Mouse (Mus musculus) ES-E14 (cell line): ENCODE results near the gene Fkbp14. TPM values are rescaled to one million over a fixed set of nuclear protein-coding genes. Genes with fewer than 3 reads are reported as not detected.

Experiments
- DNase-seq: peaks from one replicate; pipeline ENCODE4 v3.0.0-alpha.2; 2013; ENCODE audit warnings: low read depth, low spot score
- H3K27ac ChIP-seq: 2 replicates; pipeline ENCODE4 v1.5.1; 2012; ENCODE audit warnings: low read depth, mild to moderate bottlenecking, low read length, moderate library complexity, mixed read lengths; ENCODE audit not compliant: poor library complexity, insufficient read depth, severe bottlenecking
- H3K36me3 ChIP-seq: 2 replicates; pipeline ENCODE4 v1.6.1; 2012; ENCODE audit warnings: mild to moderate bottlenecking, low read length, moderate library complexity, mixed read lengths; ENCODE audit not compliant: control insufficient read depth, poor library complexity, insufficient read depth, severe bottlenecking
- H3K4me1 ChIP-seq, 2 experiments: fragments of 150-350 bp in 1 of 2; sonication (generic) in 1 of 2; 2 replicates each; pipeline ENCODE4 v1.6.1; 2012; ENCODE audit warnings: low read length in 2 of 2, mild to moderate bottlenecking in 1 of 2, mixed read lengths in 1 of 2; ENCODE audit not compliant: control insufficient read depth in 2 of 2, insufficient read depth in 2 of 2, poor library complexity in 1 of 2
- H3K4me3 ChIP-seq, 2 experiments: fragments of 150-350 bp in 1 of 2; sonication (generic) in 1 of 2; 2 replicates each; pipeline ENCODE4 v1.5.1; 2012; ENCODE audit warnings: low read length in 2 of 2, low read depth in 1 of 2, mild to moderate bottlenecking in 1 of 2, mixed read lengths in 1 of 2; ENCODE audit not compliant: insufficient read depth in 1 of 2, poor library complexity in 1 of 2, severe bottlenecking in 1 of 2
- H3K9ac ChIP-seq: 2 replicates; pipeline ENCODE4 v1.6.1; 2012; ENCODE audit warnings: low read depth, mild to moderate bottlenecking, low read length, mixed read lengths; ENCODE audit not compliant: poor library complexity, insufficient read depth, severe bottlenecking
- H3K9me3 ChIP-seq: fragments of 150-350 bp; sonication (generic); 2 replicates; pipeline ENCODE4 v1.6.1; 2012; ENCODE audit warnings: low read depth, mild to moderate bottlenecking, low read length; ENCODE audit not compliant: control insufficient read depth, insufficient read depth
- CHD2 ChIP-seq: IDR thresholded peaks from 2 replicates; pipeline ENCODE4 v1.6.1; 2014; ENCODE audit warnings: mild to moderate bottlenecking, low read depth, low read length, inconsistent platforms
- HCFC1 ChIP-seq: IDR thresholded peaks from 2 replicates; pipeline ENCODE4 v1.6.1; 2012; ENCODE audit warnings: low read length, inconsistent platforms, borderline replicate concordance; ENCODE audit not compliant: insufficient read depth
- MAFK ChIP-seq: IDR thresholded peaks from 2 replicates; pipeline ENCODE4 v1.6.1; 2014; ENCODE audit warnings: mild to moderate bottlenecking, low read depth, low read length, inconsistent platforms; ENCODE audit not compliant: insufficient read depth
- ZC3H11A ChIP-seq: IDR thresholded peaks from 2 replicates; pipeline ENCODE4 v1.6.1; 2012; ENCODE audit warnings: low read depth, mild to moderate bottlenecking, inconsistent platforms, low read length, borderline replicate concordance
- ZNF384 ChIP-seq: IDR thresholded peaks from 2 replicates; pipeline ENCODE4 v1.6.1; 2012; ENCODE audit warnings: low read depth, low read length, inconsistent platforms
- in situ Hi-C, 2 experiments: fragments of 600-800 bp; cut with MboI; formaldehyde crosslinking; loops; one replicate each; pipeline ENCODE4 v1.15.1; 2025; ENCODE audit warnings: low sequenced_read_pairs in 2 of 2, inconsistent platforms in 1 of 2; ENCODE audit not compliant: unreplicated experiment in 2 of 2
- total RNA-seq: library from RNA; depleted of rRNA; stranded (reverse); fragments of 300-350 nt; gene quantifications from 2 replicates; pipeline ENCODE4 v1.2.3, GENCODE M21; 2012; rRNA removed

The Fkbp14 gene
- 7.5 and 7.6 TPM in 2 replicates for total RNA-seq

DNA sequence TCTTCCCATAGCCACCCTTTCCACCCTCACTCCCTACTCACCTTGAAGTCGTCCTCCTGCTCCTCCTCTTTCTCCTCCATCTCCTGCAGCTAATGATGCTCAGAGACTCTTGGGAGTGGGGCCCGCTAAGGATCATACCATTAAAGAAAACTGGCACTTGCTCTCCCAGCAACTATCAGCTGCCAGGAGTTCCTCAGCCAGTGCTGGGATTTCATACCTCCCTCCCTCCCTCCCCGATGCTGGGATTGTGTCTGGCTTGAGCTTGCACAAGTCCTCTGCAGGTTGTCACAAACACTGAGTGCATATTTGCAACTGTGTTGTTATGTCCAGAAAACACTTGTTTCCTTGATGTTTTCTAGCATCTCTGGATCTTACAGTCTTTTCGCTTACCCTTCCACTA lies at the start of gene Fkbp14:
Fkbp14 (minus strand) TSS at position 101 of the 400 bp plus-strand sequence.
- Histone ChIP-seq H3K4me3 (no peak within 1 kb of the TSS), H3K36me3 (no peaks in the 10 kb centered on the region), H3K9ac (no peak within 1 kb of the TSS), H3K27ac (no peak within 1 kb of the TSS), H3K9me3 (no peaks in the 10 kb centered on the region), H3K4me1 (no peaks in the 10 kb centered on the region; a peak in 2 of 4 replicates)
- TF ChIP-seq ZC3H11A: no peak
- TF ChIP-seq ZNF384: no peak
- in situ Hi-C loops: no loop called here
- no peak for DNase-seq

DNA sequence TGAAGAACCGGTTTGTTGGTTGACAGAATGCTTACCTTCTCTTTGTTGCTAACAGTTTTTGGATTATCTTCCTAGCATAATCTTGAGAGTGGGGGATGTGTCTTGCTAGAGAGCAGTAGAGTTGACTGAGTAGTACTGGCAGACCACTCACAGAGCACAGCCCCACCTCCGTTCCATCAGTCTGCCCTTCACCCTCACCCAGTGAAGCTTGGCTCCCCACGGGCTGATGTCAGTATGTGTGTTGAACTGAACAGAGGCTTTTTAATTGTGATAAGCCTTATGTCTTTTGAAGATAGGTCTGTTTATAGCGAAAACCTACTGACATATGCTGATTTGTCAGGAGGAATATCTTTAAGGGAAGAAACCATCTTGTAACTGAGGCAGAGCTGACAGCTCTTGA lies 46.1 kb upstream of the Fkbp14 start:
- no peak overlapping the region for H3K4me3 ChIP-seq
- H3K36me3 ChIP-seq: no peaks in the 10 kb centered on the region; the same call in 1 of the 2 replicates
- no peak for DNase-seq
- no peak overlapping the region for H3K9ac ChIP-seq
- in situ Hi-C loops: no loop called here
- H3K27ac ChIP-seq: no peak overlapping the region
- H3K4me1 ChIP-seq: no peaks in the 10 kb centered on the region
- TF ChIP-seq MAFK (no peak), ZNF384 (no peak), CHD2 (no peak), HCFC1 (no peak), ZC3H11A (no peak)
- H3K9me3 ChIP-seq: no peaks in the 10 kb centered on the region

DNA sequence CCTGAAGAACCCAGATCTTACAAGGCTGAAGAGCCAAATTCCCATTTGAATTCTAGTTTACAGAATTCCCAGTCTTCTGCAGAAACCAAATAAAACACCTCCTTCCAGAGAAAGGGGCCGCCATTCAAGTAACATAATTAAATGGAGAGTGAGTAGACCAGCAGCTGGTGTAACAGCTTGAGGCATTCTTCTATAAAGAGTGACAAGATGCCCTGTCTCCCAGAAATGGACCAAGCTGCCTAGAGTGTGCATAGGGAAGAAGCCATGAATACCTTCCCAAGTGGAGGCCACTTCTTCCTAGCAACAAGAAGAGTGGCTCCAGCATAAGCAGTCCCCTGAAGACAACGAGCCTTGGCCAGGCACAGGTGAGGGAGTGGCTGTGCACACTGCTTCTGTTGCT lies 44.8 kb upstream of the Fkbp14 start:
- in situ Hi-C loops: no loop called here
- Histone ChIP-seq H3K4me3 (no peak overlapping the region), H3K4me1 (no peaks in the 10 kb centered on the region), H3K27ac (no peak overlapping the region), H3K9me3 (no peaks in the 10 kb centered on the region), H3K9ac (no peak overlapping the region), H3K36me3 (no peaks in the 10 kb centered on the region; the same call in 1 of the 2 replicates)
- no peak for DNase-seq
- no peak for TF ChIP-seq HCFC1
- TF ChIP-seq MAFK: no peak
- TF ChIP-seq ZNF384: no peak
- TF ChIP-seq CHD2: no peak
- TF ChIP-seq ZC3H11A: no peak

DNA sequence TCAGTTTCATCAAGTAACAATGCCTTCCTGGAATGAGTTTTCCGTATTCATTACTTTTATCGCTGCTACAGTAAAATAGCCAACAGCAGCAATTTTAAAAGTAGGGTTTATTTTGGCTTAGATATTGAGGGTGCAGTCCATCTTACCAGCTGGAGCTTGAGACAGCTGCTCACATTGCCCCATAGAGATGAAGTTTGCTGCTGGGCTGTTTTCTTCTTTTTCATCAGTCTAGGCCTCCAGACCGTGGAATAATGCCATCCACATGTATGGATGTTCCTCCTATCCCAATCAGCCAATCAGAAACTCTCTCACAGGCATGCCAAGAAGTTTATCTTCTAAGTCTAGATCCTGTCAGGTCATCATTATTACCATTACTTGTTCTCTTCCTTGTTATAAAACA lies 42.8 kb upstream of the Fkbp14 start:
- in situ Hi-C loops: no loop called here
- Histone ChIP-seq H3K9me3 (no peaks in the 10 kb centered on the region), H3K4me3 (no peak overlapping the region), H3K36me3 (no peaks in the 10 kb centered on the region; the same call in 1 of the 2 replicates), H3K9ac (no peak overlapping the region), H3K4me1 (no peaks in the 10 kb centered on the region), H3K27ac (no peak overlapping the region)
- DNase-seq: no peak
- TF ChIP-seq MAFK (no peak), ZC3H11A (no peak), CHD2 (no peak), ZNF384 (no peak), HCFC1 (no peak)

DNA sequence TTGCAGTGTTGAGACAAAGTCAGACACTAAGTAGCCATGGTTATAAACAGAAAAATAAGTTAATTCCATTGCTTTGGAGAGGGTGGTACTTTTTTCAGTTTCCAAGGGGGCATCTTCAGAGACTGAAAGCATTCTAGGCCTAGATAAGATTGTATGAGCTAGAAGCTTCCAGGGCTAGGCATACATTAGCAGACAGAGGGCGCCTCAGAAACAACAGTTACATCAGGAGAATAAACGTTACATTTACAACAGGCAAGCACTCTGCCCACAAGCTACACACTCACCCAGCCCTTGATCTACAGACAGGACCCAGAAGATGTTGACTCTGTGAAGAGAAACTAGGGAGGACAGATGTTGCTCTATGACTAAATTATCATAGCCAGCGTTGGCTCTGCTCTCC lies 34.4 kb upstream of the Fkbp14 start:
- DNase-seq: no peak
- TF ChIP-seq CHD2: no peak
- no peak for TF ChIP-seq HCFC1
- TF ChIP-seq ZNF384: no peak
- TF ChIP-seq MAFK: no peak
- no peak for TF ChIP-seq ZC3H11A

More for the DNA sequence above, 34.4 kb upstream of the Fkbp14 start:
- Histone ChIP-seq H3K27ac (no peak overlapping the region), H3K4me1 (no peaks in the 10 kb centered on the region), H3K9me3 (no peaks in the 10 kb centered on the region), H3K9ac (no peak overlapping the region), H3K36me3 (no peaks in the 10 kb centered on the region), H3K4me3 (no peak overlapping the region)
- in situ Hi-C loops: no loop called here
